Comparison of ENCODE assay signal across 9 mouse cellular contexts in the genomic region with DNA sequence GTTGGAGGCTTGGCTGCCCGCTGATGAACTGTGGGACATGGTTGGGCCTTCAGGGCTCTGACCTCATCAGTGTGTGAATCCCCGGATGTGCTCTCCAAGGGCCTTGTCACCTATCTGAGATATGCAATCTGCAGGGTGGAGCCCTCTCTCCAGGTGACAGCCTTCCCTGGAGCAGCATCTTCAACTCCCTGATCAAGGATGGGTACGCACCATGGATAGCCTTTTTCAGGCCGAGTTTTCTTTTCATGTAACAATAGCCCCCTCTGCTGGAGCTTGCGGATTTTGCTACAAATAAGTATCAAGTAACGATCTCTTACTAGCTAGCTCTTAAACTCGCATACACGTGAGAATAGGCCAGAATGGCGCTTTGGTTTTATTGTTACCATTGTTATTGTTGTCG. TPM values are rescaled to one million over a fixed set of nuclear protein-coding genes. Genes with fewer than 3 reads are reported as not detected.
A peak's percentile ranks its signal among the peaks of the same experiment; 100 is the strongest.
DNase-seq lines count a peak whose midpoint lies in the region; ATAC-seq and TF ChIP-seq lines count a peak whose summit lies in the region.
"Had no signal": no experiment of that assay in that cellular context is flagged by ENCODE, and none has a peak within 500 bp of the region (broad histone marks: within the 10 kb centered on the region; RNA-seq: fewer than 3 reads in every experiment).

No protein-coding gene starts in this region.

- peak; percentile 47; the same call in 1 of the 2 replicates for TF ChIP-seq CTCF in G1E (IDR thresholded peaks at IDR 0.05; ENCODE audit: low read depth, low read length)
- TF ChIP-seq CTCF in liver, postnatal 0 days (IDR thresholded peaks at IDR 0.05; ENCODE audit: low read depth), result peak; percentile 70

- H3K9ac ChIP-seq in liver, postnatal 0 days (replicated peaks), result no peak overlapping the region
- H3K9ac ChIP-seq: lung, embryonic 15.5 days had no signal

- no peak overlapping the region for H3K27ac ChIP-seq in liver, postnatal 0 days (ENCODE audit: low read depth)
- H3K27ac ChIP-seq: lung, embryonic 15.5 days had no signal

- WGBS in liver, postnatal 0 days (ENCODE audit: insufficient replicate concordance), result 21% methylated on average over 10 of the region's 10 CpGs

- H3K4me2 ChIP-seq in liver, postnatal 0 days (ENCODE audit: low read depth, low read length), result no peak overlapping the region
- H3K4me2 ChIP-seq: lung, embryonic 15.5 days had no signal

- H3K9me3 ChIP-seq in G1E (replicated peaks), result no peaks in the 10 kb centered on the region
- no peaks in the 10 kb centered on the region for H3K9me3 ChIP-seq in liver, postnatal 0 days (ENCODE audit: low read length)
- H3K9me3 ChIP-seq: lung, embryonic 15.5 days had no signal

- peaks cover 3% of the 10 kb centered on the region; the same call in 1 of the 2 replicates for H3K4me1 ChIP-seq in G1E (ENCODE audit: insufficient read depth, low read depth, low read length)
- H3K4me1 ChIP-seq in liver, postnatal 0 days (ENCODE audit: insufficient read depth), result no peaks in the 10 kb centered on the region
- H3K4me1 ChIP-seq: lung, embryonic 15.5 days had no signal

- peaks cover 5% of the 10 kb centered on the region for H3K27me3 ChIP-seq in G1E (ENCODE audit: insufficient read depth, low read length)
- H3K27me3 ChIP-seq in liver, postnatal 0 days (ENCODE audit: insufficient read depth, low read length), result peaks cover 2% of the 10 kb centered on the region; the same call in 1 of the 2 replicates
- H3K27me3 ChIP-seq: lung, embryonic 15.5 days had no signal

- no peak overlapping the region for H3K4me3 ChIP-seq in G1E (ENCODE audit: low read depth, low read length)
- no peak overlapping the region for H3K4me3 ChIP-seq in liver, postnatal 0 days (ENCODE audit: low read depth, low read length)
- H3K4me3 ChIP-seq: lung, embryonic 15.5 days had no signal

- no peak for TF ChIP-seq EP300 in liver, postnatal 0 days (IDR thresholded peaks at IDR 0.05; ENCODE audit: low read depth)

- peak; percentile 77 for DNase-seq in gastrocnemius, adult 18-20 months (ENCODE audit: low spot score)
- DNase-seq in gastrocnemius, postnatal 25 days, result no peak
- peak; percentile 22 for DNase-seq in G1E (ENCODE audit: low spot score)
- DNase-seq in cerebellum, adult 8-10 months, result peak; percentile 66
- DNase-seq in frontal cortex, postnatal 10 days (ENCODE audit: low spot score in 2 of 2), result peak; percentile 58 to 77
- peak; percentile 54 to 87 for DNase-seq in kidney, postnatal 25 days
- DNase-seq in liver, postnatal 0 days, result peak; percentile 74
- DNase-seq in right cerebral cortex, postnatal 14 days, result peak; percentile 81

- H3K36me3 ChIP-seq in G1E (replicated peaks), result no peaks in the 10 kb centered on the region
- no peaks in the 10 kb centered on the region for H3K36me3 ChIP-seq in liver, postnatal 0 days (replicated peaks; ENCODE audit: insufficient read depth, low read length)
- H3K36me3 ChIP-seq: lung, embryonic 15.5 days had no signal

- ATAC-seq in G1E (ENCODE audit: extremely low read depth, insufficient number of reproducible peaks, low FRiP score, poor library complexity, severe bottlenecking), result no peak
- no peak for ATAC-seq in liver, postnatal 0 days

RNA-seq across cellular contexts. Expression of gene Mlycd, which starts 10.2 kb away (rescaled TPM):
- 10 to 100 TPM; 75.0 to 87.3 TPM for total RNA-seq in gastrocnemius, adult 18-20 months (2021)
- total RNA-seq in gastrocnemius, postnatal 25 days (2021), result 10 to 100 TPM; 76.5 to 78.1 TPM
- total RNA-seq in G1E (2014; fragmentation: Nextera tagmentation) (4.1 and 7.7 TPM in 2 replicates), G1E (2017) (10.5 and 14.8 TPM in 2 replicates)
- 16.7 and 20.1 TPM in 2 replicates for polyA plus RNA-seq in G1E (2012)
- polyA plus RNA-seq in liver, postnatal 0 days (2015; fragmentation: Nextera tagmentation; extraction: Ambion mirVana), result 37.0 and 44.4 TPM in 2 replicates

RNA-seq across cellular contexts. Expression of gene Hsbp1, which starts 40.2 kb away (rescaled TPM):
- 100 to 1,000 TPM; 144 to 149 TPM for total RNA-seq in gastrocnemius, adult 18-20 months (2021)
- total RNA-seq in gastrocnemius, postnatal 25 days (2021), result 100 to 1,000 TPM; 139 to 145 TPM
- total RNA-seq in G1E (2014; fragmentation: Nextera tagmentation), result 191 and 220 TPM in 2 replicates
- total RNA-seq in G1E (2017), result 92.1 and 104 TPM in 2 replicates
- 50.6 and 60.5 TPM in 2 replicates for polyA plus RNA-seq in G1E (2012)
- 101 and 104 TPM in 2 replicates for polyA plus RNA-seq in liver, postnatal 0 days (2015; fragmentation: Nextera tagmentation; extraction: Ambion mirVana)

RNA-seq across cellular contexts. Expression of gene Osgin1, which starts 49.4 kb away (rescaled TPM):
- 10 to 100 TPM in 1 of 2 experiments, 1 to 10 TPM in 1; 9.3 to 13.9 TPM for total RNA-seq in gastrocnemius, adult 18-20 months (2021)
- total RNA-seq in gastrocnemius, postnatal 25 days (2021), result 10 to 100 TPM in 1 of 2 experiments, 1 to 10 TPM in 1; 9.9 to 14.8 TPM
- total RNA-seq in G1E (2014; fragmentation: Nextera tagmentation) (not detected in 2 replicates), G1E (2017) (0.17 and 0.49 TPM in 2 replicates)
- 0.08 and 0.10 TPM in 2 replicates for polyA plus RNA-seq in G1E (2012)
- polyA plus RNA-seq in liver, postnatal 0 days (2015; fragmentation: Nextera tagmentation; extraction: Ambion mirVana), result 138 and 168 TPM in 2 replicates

Comparison
In these comparisons a context has a peak if more than half of its experiments do, and no peak if none do; other contexts are left out.
1. RNA of gene Mlycd, which starts 10.2 kb away (total RNA-seq): 75.0 to 87.3 TPM in gastrocnemius, adult 18-20 months and 76.5 to 78.1 TPM in gastrocnemius, postnatal 25 days; 4.1 to 14.8 TPM in G1E; every median in the first group is over 4 times any median in the second.
2. RNA of gene Osgin1, which starts 49.4 kb away (total RNA-seq): 9.9 to 14.8 TPM in gastrocnemius, postnatal 25 days and 9.3 to 13.9 TPM in gastrocnemius, adult 18-20 months; 0.17 to 0.49 TPM in G1E; every median in the first group is over 4 times any median in the second.